Mouse (Mus musculus): ENCODE results near the gene Ifna2. TPM values are rescaled to one million over a fixed set of nuclear protein-coding genes. Genes with fewer than 3 reads are reported as not detected.

Ifna2 gene
- polyA plus RNA-seq, 1 experiment from 2014 or later = not detected

DNA sequence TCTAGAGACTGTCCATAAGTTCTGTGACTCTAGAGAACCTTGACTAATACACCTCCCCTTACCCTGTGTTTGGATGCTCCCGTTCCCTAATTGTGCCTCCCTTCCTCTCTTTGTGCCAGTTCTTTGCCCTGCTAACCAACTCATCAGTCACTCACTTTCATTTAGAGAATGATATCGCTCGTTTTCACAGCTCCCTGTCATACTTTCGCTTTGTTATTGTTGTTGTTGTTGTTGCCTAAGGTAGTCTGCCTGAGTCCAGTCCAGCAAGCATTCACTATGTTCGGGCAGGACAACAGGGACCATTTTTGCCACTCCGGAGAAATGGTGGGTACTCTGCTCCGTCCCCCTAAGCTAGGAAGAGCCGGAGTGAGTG, 43.0 kb downstream of the Ifna2 start:
- Histone ChIP-seq H3K27me3 (ENCODE audit: control insufficient read depth, insufficient read depth, low read length) (no peaks in the 10 kb centered on the region), H3K27ac (ENCODE audit: low read depth, low read length) (no peak overlapping the region), H3K9me3 (ENCODE audit: control insufficient read depth, low read length) (no peaks in the 10 kb centered on the region; the same call in 1 of the 2 replicates), H3K4me3 (ENCODE audit: low read depth, low read length) (peak overlapping the region; percentile 14; the same call in 1 of the 2 replicates), H3K4me1 (ENCODE audit: control insufficient read depth, insufficient read depth, low read length) (no peaks in the 10 kb centered on the region), H3K4me2 (peak overlapping the region; percentile 34; the same call in 1 of the 2 replicates), H3K9ac (ENCODE audit: low read length) (no peak overlapping the region), H3K36me3 (ENCODE audit: control insufficient read depth, insufficient read depth, low read length) (no peaks in the 10 kb centered on the region)
- no peak for ATAC-seq (ENCODE audit: low FRiP score)
- WGBS = 76% methylated on average over 8 of the region's 8 CpGs
- DNase-seq (ENCODE audit: low spot score, missing footprints) = no peak

DNA sequence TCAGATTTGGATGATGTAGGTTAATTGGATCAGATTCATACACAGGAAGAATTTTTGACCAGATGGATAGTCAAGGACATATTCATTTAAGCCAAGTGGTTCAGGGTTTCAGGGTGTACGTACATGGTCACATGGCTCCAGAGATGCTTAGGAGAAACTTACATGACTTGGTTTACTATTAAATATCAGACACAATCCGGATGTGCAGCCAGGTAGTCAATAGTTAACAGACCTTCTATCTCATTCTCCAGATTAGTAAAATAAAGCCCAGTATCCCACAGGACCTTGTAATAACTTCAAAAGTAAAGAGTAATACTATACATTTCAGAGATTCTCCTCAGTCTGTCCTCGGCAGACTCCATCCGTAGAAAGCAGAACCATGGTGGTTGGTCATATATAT, 49.4 kb downstream of the Ifna2 start, which contains the start of gene C87499:
TSS of gene C87499 (minus strand) at position 101 of the 400 bp plus-strand sequence.
- Histone ChIP-seq H3K27me3 (ENCODE audit: control insufficient read depth, insufficient read depth, low read length) (no peaks in the 10 kb centered on the region), H3K9ac (ENCODE audit: low read length) (no peak within 1 kb of the TSS), H3K4me3 (ENCODE audit: low read depth, low read length) (no peak within 1 kb of the TSS), H3K36me3 (ENCODE audit: control insufficient read depth, insufficient read depth, low read length) (no peaks in the 10 kb centered on the region), H3K4me2 (no peak within 1 kb of the TSS), H3K4me1 (ENCODE audit: control insufficient read depth, insufficient read depth, low read length) (no peaks in the 10 kb centered on the region), H3K9me3 (ENCODE audit: control insufficient read depth, low read length) (no peaks in the 10 kb centered on the region), H3K27ac (ENCODE audit: low read depth, low read length) (no peak within 1 kb of the TSS)
- ATAC-seq (ENCODE audit: low FRiP score) (no peak), DNase-seq (ENCODE audit: low spot score, missing footprints) (no peak)
- 94% methylated on average over 4 of the region's 4 CpGs for WGBS

Other genes with a start within 250 kb of the Ifna2 start
- gene Hacd4, start 245.0 kb downstream of the Ifna2 start, polyA plus RNA-seq (2014; fragmentation: Nextera tagmentation; extraction: Ambion mirVana) = 3.7 and 4.4 TPM in 2 replicates
- gene Ifnb1, start 161.1 kb downstream of the Ifna2 start, polyA plus RNA-seq (2014; fragmentation: Nextera tagmentation; extraction: Ambion mirVana) = not detected in 2 replicates
- gene Ifna15, start 125.7 kb downstream of the Ifna2 start, polyA plus RNA-seq (2014; fragmentation: Nextera tagmentation; extraction: Ambion mirVana) = not detected in 2 replicates
- gene Ifna14, start 112.1 kb downstream of the Ifna2 start, polyA plus RNA-seq (2014; fragmentation: Nextera tagmentation; extraction: Ambion mirVana) = not detected in 2 replicates
- not detected in 2 replicates for gene Ifna9, start 91.5 kb downstream of the Ifna2 start, polyA plus RNA-seq (2014; fragmentation: Nextera tagmentation; extraction: Ambion mirVana)
- not detected in 2 replicates for gene Ifna12, start 80.5 kb downstream of the Ifna2 start, polyA plus RNA-seq (2014; fragmentation: Nextera tagmentation; extraction: Ambion mirVana)
- not detected in 2 replicates for gene C87499, start 49.5 kb downstream of the Ifna2 start, polyA plus RNA-seq (2014; fragmentation: Nextera tagmentation; extraction: Ambion mirVana)
- not detected in 2 replicates for gene Ifna13, start 39.5 kb downstream of the Ifna2 start, polyA plus RNA-seq (2014; fragmentation: Nextera tagmentation; extraction: Ambion mirVana)
- gene Ifna16, start 7.0 kb downstream of the Ifna2 start, polyA plus RNA-seq (2014; fragmentation: Nextera tagmentation; extraction: Ambion mirVana) = not detected in 2 replicates
- gene Ifnab, start 7.4 kb upstream of the Ifna2 start, polyA plus RNA-seq (2014; fragmentation: Nextera tagmentation; extraction: Ambion mirVana) = not detected in 2 replicates
- 1.4 and 1.6 TPM in 2 replicates for gene Gm26566, start 37.9 kb upstream of the Ifna2 start, polyA plus RNA-seq (2014; fragmentation: Nextera tagmentation; extraction: Ambion mirVana)
- gene Klhl9, start 38.6 kb upstream of the Ifna2 start, polyA plus RNA-seq (2014; fragmentation: Nextera tagmentation; extraction: Ambion mirVana) = 153 and 169 TPM in 2 replicates
- gene Gm13271, start 71.0 kb upstream of the Ifna2 start, polyA plus RNA-seq (2014; fragmentation: Nextera tagmentation; extraction: Ambion mirVana) = not detected in 2 replicates
- gene Gm13283, start 76.2 kb upstream of the Ifna2 start, polyA plus RNA-seq (2014; fragmentation: Nextera tagmentation; extraction: Ambion mirVana) = 0.15 TPM in 1 of 2 replicates, not detected in the other
- not detected in 2 replicates for gene Gm13290, start 89.9 kb upstream of the Ifna2 start, polyA plus RNA-seq (2014; fragmentation: Nextera tagmentation; extraction: Ambion mirVana)
- gene Gm13289, start 93.0 kb upstream of the Ifna2 start, polyA plus RNA-seq (2014; fragmentation: Nextera tagmentation; extraction: Ambion mirVana) = not detected in 2 replicates
- not detected in 2 replicates for gene Gm13272, start 95.9 kb upstream of the Ifna2 start, polyA plus RNA-seq (2014; fragmentation: Nextera tagmentation; extraction: Ambion mirVana)
- gene Ifnz, start 98.2 kb upstream of the Ifna2 start, polyA plus RNA-seq (2014; fragmentation: Nextera tagmentation; extraction: Ambion mirVana) = not detected in 2 replicates
- not detected in 2 replicates for gene Gm13276, start 101.8 kb upstream of the Ifna2 start, polyA plus RNA-seq (2014; fragmentation: Nextera tagmentation; extraction: Ambion mirVana)
- not detected in 2 replicates for gene Gm13277, start 104.7 kb upstream of the Ifna2 start, polyA plus RNA-seq (2014; fragmentation: Nextera tagmentation; extraction: Ambion mirVana)
- not detected in 2 replicates for gene Gm13278, start 107.6 kb upstream of the Ifna2 start, polyA plus RNA-seq (2014; fragmentation: Nextera tagmentation; extraction: Ambion mirVana)
- not detected in 2 replicates for gene Gm13275, start 110.6 kb upstream of the Ifna2 start, polyA plus RNA-seq (2014; fragmentation: Nextera tagmentation; extraction: Ambion mirVana)
- not detected in 2 replicates for gene Gm13279, start 113.5 kb upstream of the Ifna2 start, polyA plus RNA-seq (2014; fragmentation: Nextera tagmentation; extraction: Ambion mirVana)
- 0.29 and 0.61 TPM in 2 replicates for gene Gm13285, start 115.8 kb upstream of the Ifna2 start, polyA plus RNA-seq (2014; fragmentation: Nextera tagmentation; extraction: Ambion mirVana)
- not detected in 2 replicates for gene Gm13287, start 119.3 kb upstream of the Ifna2 start, polyA plus RNA-seq (2014; fragmentation: Nextera tagmentation; extraction: Ambion mirVana)
- 0.12 TPM in 1 of 2 replicates, not detected in the other for gene Gm13288, start 121.6 kb upstream of the Ifna2 start, polyA plus RNA-seq (2014; fragmentation: Nextera tagmentation; extraction: Ambion mirVana)
- not detected in 2 replicates for gene Ifna7, start 132.3 kb upstream of the Ifna2 start, polyA plus RNA-seq (2014; fragmentation: Nextera tagmentation; extraction: Ambion mirVana)
- gene Ifna11, start 136.0 kb upstream of the Ifna2 start, polyA plus RNA-seq (2014; fragmentation: Nextera tagmentation; extraction: Ambion mirVana) = not detected in 2 replicates
- not detected in 2 replicates for gene Ifna6, start 143.5 kb upstream of the Ifna2 start, polyA plus RNA-seq (2014; fragmentation: Nextera tagmentation; extraction: Ambion mirVana)
- not detected in 2 replicates for gene Ifna5, start 151.6 kb upstream of the Ifna2 start, polyA plus RNA-seq (2014; fragmentation: Nextera tagmentation; extraction: Ambion mirVana)
- gene Ifna4, start 157.9 kb upstream of the Ifna2 start, polyA plus RNA-seq (2014; fragmentation: Nextera tagmentation; extraction: Ambion mirVana) = not detected in 2 replicates
- not detected in 2 replicates for gene Ifna1, start 166.2 kb upstream of the Ifna2 start, polyA plus RNA-seq (2014; fragmentation: Nextera tagmentation; extraction: Ambion mirVana)
- gene Ifne, start 196.3 kb upstream of the Ifna2 start, polyA plus RNA-seq (2014; fragmentation: Nextera tagmentation; extraction: Ambion mirVana) = not detected in 2 replicates

All from midbrain, embryonic 11.5 days (tissue).